Mouse (Mus musculus) CD4-positive, CD25-positive, alpha-beta regulatory T cell, adult 4 months (primary cell): ENCODE measurements at regions not wholly inside any gene's neighbourhood (a gene's known extent, or its start where the extent isn't known, plus 50 kb on each side); places are given as distances from the start of the nearest gene placed in this dataset.

Source experiments
- ATAC-seq: one replicate; pipeline ENCODE4 v1.8.0; 2017

DNA sequence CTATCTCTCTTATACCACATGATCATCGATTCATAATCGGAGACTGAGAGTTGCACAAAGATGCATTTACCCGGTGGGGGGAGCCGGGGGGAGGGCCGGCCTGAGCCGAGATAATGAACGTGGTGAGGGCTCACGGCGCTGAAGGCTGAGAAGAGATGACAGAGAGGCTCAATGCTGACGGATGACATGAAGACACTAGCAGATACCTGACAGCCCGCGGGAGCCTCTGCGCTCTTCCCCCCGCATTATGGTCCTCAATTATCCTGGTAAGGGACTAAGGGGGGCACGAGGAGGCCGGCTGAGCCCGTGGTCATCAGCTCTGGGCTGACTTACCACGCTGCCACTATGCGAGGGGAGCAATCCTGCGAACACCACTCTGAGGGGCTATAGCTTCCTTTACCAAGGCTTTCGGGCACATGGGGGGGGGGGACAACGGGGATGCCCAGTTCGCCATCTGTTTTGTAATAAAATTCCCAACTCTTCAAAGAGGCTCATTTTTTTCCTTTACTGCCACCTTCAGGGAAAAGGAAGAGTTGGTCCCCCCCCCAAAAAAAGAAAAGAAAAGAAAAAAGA lies 430.3 kb downstream of the Zfp536 start:
- ATAC-seq: no peak

DNA sequence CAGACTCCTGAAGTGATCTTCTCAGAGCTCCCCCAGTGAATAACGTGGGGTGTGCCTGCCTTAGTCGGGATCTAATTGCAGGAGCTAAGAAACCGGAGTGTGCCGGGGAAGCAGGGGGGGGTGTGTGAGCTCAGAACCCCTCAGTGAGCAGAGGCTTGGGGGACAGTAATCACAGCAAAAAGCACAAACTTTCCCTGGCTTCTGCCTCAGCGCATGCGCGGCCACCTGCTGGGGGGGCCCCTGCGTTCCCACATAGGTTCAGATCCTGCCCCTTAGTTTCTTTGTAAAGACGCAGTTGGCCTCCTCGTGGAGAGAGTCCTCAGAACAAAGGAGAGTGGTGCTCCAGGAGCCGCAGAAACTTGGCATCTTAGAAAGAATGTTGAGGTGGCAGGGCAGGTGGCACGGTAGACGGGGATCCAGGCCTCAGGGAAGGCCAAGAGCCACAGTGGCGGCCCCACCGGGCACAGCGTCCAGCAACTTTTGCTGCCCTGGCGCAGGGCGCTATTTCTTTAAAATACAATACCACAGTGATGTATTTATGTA lies 429.7 kb downstream of the Zfp536 start:
- no peak for ATAC-seq

DNA sequence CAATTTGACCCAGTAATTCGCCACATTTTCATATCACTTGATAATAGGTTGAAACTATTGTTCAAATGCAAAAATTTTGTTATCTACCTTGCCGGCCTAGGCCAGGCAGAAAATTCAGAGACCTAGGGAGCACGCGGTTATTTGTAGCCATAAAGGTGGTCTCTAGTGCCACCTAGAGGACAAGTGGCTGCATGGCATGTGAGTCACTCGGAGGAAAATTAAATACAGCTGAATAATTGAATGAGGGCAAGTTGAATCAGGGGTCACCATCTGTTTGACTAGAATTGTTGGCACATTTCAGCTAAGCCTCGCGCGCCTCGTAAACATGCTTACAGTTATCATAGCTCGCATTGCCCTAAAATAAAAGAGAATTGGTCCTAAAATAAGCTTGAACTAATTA lies 427.4 kb downstream of the Zfp536 start:
- ATAC-seq: peak; percentile 39

DNA sequence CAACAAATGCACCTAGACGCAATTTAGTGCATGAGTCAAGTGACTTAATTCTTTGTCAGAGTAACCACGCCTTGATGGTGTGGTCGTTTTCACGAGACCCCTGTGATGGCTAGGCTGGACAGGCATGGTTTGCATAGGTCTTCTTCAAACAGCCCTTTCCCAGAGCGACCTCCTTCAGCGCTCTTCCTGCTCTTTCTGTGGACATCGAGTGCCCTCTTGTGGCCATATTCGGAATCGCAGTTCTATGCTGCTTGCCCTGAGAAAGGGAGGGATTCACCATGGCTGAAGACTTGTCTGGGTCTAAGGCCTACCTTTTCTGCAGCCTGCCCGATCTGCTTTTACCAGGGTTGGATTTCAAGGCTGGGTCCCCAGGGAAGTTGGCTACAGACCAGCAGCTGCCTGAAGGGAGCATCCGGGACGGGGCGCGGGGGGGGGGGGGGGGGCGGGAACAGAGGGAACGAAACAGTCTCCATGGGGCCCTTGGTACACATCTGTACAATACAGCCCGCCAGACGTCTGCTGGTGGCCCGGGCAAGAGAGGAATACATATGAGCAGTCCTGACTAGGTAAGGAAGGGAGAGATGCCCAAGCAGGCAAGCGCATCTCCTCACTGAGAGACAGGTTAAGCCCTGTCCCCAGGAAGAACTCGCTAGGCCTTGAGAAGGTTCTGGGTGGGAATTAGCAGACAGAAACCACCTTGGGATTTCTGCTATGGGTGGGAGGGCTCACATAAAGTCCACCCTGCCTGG lies 415.6 kb downstream of the Zfp536 start:
- no peak for ATAC-seq

DNA sequence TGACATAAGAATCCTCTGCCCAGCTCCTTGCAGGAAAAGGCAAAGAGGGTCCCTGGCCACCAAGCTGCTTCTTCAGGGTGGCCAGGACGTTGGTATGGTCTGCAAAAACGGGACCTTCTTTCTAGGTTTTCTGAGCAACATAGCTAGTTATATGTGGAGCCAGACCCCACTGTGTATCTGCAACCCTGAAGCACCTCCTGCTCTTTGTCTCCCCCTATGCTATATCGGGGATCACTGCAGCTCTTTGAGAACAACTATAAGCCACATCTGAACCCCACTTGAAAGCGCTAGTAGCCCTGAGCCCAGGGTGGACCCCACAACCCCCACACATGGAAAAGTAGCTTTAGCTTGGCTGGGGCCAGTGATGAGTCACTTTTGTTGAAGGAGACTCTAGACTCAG lies 414.9 kb downstream of the Zfp536 start:
- ATAC-seq: no peak

DNA sequence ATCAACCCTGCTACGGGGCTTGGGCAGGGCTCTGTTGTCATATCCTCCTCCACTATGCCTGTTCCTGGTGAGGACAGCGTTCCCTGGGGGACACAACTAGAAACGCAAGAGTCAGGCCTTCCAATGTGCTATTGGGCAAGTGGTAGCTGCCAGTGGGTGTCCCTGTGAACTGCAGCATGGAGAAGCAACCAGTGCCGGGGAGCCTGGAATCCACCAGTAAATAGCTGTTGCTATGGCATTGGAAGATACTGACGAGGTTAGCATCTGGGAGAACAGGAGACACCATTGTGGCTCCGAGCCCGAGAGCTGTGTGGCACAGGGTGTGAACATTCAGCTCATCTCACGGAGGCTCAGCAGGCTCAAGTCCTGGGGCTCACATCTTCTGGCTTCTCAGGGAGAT lies 414.0 kb downstream of the Zfp536 start:
- ATAC-seq: no peak

DNA sequence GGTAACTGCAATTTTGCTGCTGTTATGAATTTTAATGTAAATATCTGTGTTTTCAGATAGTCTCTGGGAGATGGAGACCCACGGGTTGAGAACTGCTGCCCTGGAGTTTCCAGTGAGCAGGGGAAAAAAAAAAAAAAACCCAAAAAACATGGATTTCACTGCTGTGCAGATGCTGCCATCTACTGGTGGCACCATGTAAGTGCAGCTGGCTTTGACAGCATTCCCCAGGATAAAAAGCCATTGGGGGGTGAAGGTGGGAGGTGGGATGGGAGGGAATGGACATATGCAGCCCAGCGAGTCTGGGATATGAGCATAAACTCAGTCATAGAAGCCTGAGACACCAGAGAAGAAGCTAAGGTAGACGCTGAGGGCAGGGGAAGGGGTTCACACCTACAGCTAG lies 413.3 kb downstream of the Zfp536 start:
- ATAC-seq: no peak

DNA sequence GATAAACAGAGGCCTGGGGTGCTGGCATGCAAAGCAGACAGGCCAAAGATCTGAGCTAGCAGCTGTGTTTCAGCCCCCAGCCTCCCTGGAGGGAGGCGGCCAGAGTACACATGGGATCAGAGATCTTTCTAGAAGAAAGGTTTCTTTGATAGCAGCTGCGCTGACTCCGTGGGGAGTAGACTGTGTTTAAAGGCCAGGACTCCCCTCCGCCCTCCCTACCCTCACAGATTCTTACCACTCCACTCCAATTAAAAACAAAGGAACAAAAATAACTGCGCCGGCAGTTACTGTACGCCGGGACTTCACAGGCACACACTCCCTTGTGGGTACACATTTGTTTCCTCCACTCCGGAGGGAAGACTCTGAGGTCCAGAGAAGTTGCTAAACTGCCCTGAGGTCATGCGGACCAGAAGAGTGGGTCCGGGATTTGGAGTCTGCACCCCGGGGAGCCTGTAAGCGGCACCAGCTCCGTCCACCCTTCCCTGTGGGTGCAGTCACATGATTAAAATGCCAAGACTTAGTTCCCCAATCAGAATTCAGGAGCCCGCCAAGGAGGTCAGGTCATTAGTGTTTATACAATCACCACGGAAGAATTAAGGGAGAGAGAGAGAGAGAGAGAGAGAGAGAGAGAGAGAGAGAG lies 411.5 kb downstream of the Zfp536 start:
- ATAC-seq: no peak

DNA sequence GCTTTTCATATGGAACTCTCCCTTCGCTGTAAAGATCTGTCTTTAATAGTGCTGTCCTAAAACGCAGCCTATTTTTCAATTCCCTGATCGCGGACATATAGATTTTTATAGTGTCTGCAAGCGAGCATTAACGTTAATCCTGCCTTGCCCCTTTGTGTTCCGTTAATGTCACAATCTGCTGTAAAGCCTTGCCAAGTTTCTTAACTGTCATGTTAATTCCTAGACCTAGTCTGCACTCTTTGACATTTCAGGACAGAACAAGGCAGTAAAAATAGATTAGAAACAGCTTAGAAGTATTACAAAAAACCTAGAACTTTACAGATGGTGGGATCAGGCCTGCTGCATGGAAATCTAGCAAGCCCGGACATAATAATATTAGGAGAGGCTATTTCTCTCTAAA lies 410.6 kb downstream of the Zfp536 start:
- ATAC-seq: no peak

DNA sequence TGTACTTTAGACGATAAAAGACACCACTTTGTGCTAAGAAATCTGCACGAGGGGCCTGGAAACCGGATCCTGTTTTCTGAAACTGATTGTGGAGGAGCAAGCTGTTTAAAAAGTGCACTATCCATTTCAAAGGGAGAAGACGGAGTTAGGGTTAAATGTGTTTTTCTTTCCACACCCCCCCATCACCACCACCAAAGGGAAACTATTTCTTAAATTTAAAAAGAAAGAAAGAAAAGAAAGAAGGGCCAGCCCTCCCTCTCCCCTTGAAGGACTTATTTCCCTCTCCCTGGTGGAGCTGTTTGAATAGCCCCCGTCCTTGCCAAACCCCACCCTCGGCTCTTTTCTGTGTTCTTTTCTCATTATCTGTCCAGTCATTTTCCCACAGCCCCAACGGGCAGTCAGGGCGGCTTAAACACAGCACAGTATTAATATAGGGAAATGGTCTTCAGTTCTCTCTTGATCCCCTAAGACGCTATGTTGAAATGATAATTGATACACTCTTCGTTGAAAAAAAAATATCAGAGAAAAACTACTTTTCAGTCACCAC lies 409.7 kb downstream of the Zfp536 start:
- ATAC-seq: no peak

DNA sequence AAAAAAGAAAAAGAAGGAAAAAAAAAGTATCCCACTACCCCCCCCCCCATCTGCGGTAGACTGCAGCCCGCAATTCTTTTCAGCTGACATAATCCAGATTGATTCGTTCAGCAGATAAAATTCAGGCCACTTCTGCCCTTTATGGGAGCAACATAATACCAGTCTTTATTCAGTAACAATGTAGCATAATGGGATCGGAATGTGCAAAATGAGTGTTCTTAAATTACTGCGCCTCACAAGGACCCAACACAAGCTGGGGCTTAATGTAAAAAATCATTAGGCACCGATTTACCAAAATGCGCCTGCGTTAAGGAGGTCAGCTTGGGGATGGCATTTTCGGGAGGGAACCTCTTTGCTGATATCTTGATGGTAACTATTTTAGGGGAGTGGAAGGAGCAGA lies 409.2 kb downstream of the Zfp536 start:
- no peak for ATAC-seq

DNA sequence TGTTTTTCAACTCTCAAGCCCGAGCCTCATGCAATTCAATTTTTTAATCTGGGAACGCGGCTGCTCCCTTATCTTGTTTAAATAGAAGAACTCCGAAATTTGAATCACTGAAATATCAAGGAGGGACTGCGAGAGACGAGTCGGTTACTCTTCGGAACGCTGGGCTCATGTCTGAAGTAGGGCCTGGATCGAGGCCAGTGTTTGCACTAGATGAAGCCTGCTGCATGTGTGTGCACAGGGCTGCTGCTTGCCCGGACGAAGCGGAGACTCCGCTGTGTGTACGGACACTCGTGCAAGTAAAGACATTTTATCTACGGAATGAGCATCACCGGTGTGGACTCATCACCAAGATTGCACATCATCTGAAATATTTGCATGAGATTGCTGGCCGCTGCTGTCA lies 407.4 kb downstream of the Zfp536 start:
- no peak for ATAC-seq

DNA sequence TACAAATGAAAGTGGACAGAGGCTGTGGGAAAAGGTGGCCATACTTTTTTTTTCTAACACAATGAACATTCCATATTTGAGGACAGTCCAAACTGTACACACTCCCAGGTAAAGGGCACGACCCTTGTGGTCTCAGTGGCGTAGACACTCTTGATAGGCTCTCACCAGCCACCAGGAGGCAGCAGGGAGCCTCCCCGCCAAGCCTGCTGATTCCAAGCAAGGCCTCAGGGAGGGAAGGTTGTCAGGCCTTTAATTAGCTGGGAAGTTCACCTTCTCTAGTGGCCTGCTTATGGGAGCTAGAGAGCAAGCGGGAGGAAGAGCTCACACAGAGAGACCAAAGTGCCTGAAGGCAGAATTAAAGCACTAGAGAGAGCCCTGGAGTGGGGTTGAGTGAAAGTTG lies 403.7 kb downstream of the Zfp536 start:
- no peak for ATAC-seq

DNA sequence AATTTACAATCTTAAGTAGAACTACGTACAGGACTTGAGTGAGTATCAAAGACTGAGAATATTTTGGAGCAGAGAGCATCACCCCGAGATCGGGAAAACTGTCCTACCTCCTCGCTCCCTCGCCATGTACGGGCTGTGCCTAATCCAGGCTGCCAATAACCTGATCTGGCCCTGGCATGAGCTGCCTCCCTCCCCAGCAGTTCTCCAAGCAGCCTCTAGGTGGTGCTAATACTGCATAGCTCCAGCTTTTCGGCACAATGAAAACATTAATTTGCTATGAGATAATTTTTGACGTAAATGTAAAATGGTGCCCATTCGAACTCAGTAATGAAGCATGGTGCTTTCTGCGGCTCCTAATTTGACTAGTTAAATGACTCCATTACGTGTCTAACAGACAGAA lies 399.6 kb downstream of the Zfp536 start:
- ATAC-seq: peak; percentile 70

DNA sequence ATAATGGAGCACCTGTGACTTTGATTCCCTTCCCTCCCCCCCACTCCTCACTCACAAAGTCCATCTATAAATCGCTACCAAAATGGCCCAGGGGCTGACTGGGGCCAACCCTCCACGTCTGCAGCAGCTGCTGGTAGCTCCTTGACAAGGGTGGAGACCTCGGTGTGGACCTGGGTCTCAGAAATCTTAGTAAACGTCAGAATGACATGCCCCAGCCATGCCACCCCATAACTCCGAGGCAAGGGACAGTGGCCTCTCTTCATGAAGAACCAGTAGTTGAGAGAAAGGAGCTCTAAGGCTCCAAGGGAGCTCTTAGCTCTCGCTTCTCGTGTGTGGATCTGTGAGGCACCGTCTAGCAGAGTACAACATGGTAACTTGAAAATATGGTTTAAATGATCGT lies 398.4 kb downstream of the Zfp536 start:
- ATAC-seq: no peak

DNA sequence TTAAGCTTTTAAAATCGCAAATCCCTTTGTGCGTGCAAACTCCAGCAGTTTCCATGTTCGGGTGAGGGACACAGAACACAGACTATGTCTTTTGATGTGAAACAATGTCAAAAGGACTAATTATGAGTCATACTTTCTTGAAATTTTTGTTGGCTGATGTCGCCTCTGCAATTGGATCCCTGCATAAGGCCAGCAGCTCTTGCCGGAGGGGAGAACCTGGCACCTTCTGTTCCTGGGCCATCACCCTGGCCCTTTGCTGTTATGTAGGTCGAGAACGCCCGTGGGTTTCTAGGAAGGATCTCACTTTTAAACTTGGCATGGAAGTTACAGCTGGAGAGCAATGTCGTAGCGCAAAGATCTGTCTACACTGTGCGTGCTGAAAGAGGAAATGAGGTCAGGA lies 397.9 kb downstream of the Zfp536 start:
- no peak for ATAC-seq

DNA sequence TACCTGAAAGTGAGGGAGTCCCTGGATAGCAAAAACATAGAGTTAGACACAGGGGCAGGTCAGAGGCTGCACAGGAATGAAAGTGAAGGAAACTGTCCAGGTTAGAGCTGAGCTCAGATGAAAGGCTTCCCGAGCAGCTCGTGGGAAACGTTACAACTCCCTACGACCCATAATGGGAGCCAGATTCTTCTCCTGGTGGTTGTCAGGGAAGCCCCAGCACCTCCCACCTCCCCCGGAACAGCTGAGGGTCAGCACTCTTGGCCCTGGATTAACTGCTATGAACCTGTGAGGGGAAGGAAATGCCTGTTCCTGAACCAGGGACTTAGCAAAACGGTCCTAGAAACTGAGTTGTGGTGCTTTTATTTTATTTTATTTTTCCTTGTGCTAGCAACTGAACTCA lies 397.2 kb downstream of the Zfp536 start:
- no peak for ATAC-seq

DNA sequence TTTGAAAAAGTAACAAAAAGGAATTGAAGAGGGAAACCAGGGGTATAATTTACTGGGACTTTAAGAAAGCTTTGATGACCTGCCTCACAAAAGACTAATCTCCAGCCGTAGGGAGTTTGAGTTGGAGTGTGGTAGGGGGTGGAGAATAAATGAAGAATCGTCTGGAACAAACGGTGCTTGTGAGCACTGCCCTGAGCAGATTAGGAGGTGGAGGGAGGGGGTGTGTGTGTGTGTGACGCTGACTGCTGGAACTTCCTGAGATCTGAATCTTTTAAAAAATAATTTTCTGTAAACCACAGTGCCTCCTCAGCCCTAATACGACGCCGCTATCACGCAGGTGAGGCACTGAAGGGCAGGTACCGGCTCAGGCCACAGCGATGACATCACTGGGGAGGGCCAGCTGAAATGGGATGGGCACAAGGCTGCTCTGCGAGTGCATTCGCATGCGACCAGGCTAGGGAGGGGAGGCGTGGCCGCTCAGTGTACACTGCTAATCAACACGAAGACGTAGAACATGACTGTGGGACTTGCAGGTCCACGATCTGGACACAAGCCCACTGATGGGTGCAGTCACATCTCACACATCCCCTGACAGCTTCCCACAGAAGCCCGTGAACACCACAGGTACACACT lies 395.4 kb downstream of the Zfp536 start:
- ATAC-seq: no peak

DNA sequence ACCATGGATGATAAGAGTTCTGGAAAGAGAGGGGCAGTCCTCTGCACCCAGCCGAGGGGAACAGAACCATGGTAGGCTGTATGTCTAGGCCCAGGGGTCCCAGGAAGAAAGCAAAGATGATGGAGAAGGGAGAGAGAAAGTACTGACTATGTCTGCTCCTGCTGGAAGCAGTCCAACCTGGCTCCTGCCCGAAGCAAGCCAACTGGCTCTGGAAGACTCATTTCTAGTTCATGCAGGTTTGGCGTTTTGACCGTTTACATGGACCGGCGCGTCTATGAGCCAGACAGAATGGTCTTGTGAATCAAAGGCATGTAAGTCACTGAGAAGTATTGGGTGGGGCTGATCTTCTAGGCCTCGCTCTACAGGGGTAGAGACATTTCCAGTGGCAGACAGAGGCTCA lies 385.6 kb downstream of the Zfp536 start:
- no peak for ATAC-seq

DNA sequence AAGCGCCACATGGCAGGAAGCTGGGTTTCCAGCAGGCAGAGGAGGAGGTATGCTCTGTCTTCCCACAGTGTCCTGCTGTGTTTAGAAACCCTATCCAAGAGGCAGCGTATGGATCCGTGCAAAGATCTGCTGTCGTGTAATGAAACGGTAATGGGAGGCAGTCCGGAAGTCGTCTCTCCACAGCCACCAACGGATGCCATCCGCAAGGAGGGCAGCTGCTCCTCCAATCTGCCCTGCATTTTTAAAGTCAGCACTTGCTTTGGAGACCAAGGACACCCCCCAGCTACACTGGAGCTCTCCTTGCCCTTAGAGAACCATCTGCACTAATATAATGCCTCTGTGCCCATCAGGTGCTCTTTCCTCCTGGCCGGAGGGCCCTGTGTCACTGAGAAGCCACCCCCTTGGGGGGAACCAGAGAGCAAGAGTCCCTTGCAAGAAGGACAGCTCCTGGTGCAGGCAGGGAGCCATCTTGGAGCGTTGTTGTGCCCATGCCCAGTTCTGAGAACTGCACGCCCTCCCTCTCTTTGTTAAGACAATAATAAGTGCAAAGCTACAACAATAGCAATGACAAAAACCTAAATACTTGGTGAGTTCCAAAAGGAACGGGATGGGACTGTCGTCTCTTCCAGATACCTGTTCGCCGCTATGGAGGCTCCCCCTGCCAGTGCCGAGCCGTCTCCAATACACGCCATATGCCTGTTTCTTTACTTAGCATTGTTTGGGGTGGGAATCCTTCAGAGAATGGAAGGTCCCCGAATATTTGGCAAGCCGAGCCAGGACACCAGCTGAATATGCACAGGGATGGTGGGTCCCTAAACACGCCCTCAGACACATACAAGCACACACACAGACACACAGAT lies 384.4 kb downstream of the Zfp536 start:
- ATAC-seq: no peak

DNA sequence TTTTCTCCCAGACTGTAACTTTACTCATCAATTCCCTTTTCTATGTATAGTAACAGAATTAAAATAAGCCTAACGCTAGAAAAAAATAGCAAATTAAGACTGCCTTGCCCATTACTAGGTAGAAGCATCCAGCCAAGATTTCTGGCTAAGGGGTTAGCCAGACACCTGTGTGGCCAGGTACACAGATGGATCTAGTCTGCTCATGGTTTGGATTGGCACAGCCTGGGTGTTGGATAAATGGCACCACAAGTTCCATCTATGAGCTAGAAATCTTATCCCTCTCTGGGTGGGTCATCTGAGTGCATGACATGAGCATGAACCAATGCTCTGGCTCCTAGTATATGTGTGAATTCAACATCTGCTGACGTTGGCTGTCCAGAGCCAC lies 383.7 kb downstream of the Zfp536 start:
- ATAC-seq: no peak

DNA sequence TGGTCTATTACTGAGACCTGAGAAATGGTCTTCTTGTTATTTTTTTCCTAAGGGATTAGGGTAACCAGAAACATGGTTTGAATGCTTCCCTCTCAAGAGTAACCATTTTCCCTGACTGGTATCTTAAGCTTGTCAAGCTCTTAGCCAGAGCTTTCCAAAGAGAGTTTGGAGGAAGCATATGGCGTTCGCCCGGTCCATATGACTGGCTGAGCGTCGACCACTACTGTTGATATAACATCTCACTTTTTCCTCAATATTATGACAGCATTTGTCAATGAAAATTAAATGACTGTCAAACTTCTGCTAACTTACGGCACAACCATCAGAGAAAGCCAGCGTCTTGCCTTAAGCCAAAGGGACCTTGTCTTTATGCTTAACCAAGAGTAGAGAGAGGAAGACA lies 383.2 kb downstream of the Zfp536 start:
- no peak for ATAC-seq
